Mouse (Mus musculus) forebrain, postnatal 0 days (tissue): ENCODE measurements at regions not wholly inside any gene's neighbourhood (a gene's known extent, or its start where the extent isn't known, plus 50 kb on each side); places are given as distances from the start of the nearest gene placed in this dataset.
A peak's percentile ranks its signal among the peaks of the same experiment; 100 is the strongest.

Experiments used
- ATAC-seq: fragments of 200-750 bp; cut with Nextera tagmentation; 2 replicates; pipeline ENCODE4 v1.8.0; 2017; ENCODE audit warnings: mild to moderate bottlenecking, moderate library complexity
- DNase-seq: peaks from one replicate; pipeline ENCODE4 v3.0.0-alpha.2; 2015
- H3K27ac ChIP-seq: fragments of 300-500 bp; sonication (generic); 2 replicates; pipeline ENCODE4 v1.5.1; 2014; ENCODE audit warnings: low read depth, mild to moderate bottlenecking, antibody characterized with exemption, low read length, moderate library complexity, mixed read lengths
- H3K27me3 ChIP-seq: fragments of 300-500 bp; sonication (generic); 2 replicates; pipeline ENCODE4 v1.6.1; 2014; ENCODE audit warnings: mild to moderate bottlenecking, low read length, mixed read lengths; ENCODE audit not compliant: insufficient read depth
- H3K36me3 ChIP-seq: fragments of 300-500 bp; sonication (generic); 2 replicates; pipeline ENCODE4 v1.6.1; 2014; ENCODE audit warnings: mild to moderate bottlenecking, moderate library complexity; ENCODE audit not compliant: insufficient read depth
- H3K4me1 ChIP-seq: fragments of 300-500 bp; sonication (generic); 2 replicates; pipeline ENCODE4 v1.6.1; 2014; ENCODE audit warnings: antibody characterized with exemption; ENCODE audit not compliant: insufficient read depth
- H3K4me2 ChIP-seq: fragments of 300-500 bp; sonication (generic); 2 replicates; pipeline ENCODE4 v1.6.1; 2014; ENCODE audit warnings: low read depth, mild to moderate bottlenecking, moderate library complexity
- H3K4me3 ChIP-seq: fragments of 300-500 bp; sonication (generic); 2 replicates; pipeline ENCODE4 v1.5.1; 2014; ENCODE audit warnings: low read depth, low read length, mixed read lengths
- H3K9ac ChIP-seq: fragments of 300-500 bp; sonication (generic); 2 replicates; pipeline ENCODE4 v1.6.1; 2014; ENCODE audit warnings: mild to moderate bottlenecking
- H3K9me3 ChIP-seq: fragments of 300-500 bp; sonication (generic); 2 replicates; pipeline ENCODE4 v1.6.1; 2016; ENCODE audit warnings: low read length
- CTCF ChIP-seq: sonication (generic); IDR thresholded peaks from 2 replicates; pipeline ENCODE4 v1.5.1; 2016; ENCODE audit warnings: antibody characterized with exemption, control low read depth, low read depth
- WGBS: fragments of 180-500 bp; shearing (Covaris S2); extraction: QIAGEN DNeasy Blood & Tissue Kit; methylation state at CpG from one replicate; pipeline ENCODE4 v1.1.7; 2014; 5-methylcytosine and 5-hydroxymethylcytosine counted together

- H3K4me1 ChIP-seq: no peaks in the 10 kb centered on the region
- no peaks in the 10 kb centered on the region for H3K36me3 ChIP-seq
- no peak overlapping the region for H3K27ac ChIP-seq
- H3K4me3 ChIP-seq: no peak overlapping the region
- H3K9ac ChIP-seq: no peak overlapping the region
- DNase-seq (no peak), ATAC-seq (no peak)
- H3K27me3 ChIP-seq: no peaks in the 10 kb centered on the region
- WGBS: 41% methylated on average over 4 of the region's 4 CpGs
- H3K9me3 ChIP-seq: no peaks in the 10 kb centered on the region
- TF ChIP-seq CTCF: no peak
- H3K4me2 ChIP-seq: no peak overlapping the region
Observed at GRCm38 (mm10) chr9:47313433-47313832, 216.5 kb upstream of the Cadm1 start.

DNA sequence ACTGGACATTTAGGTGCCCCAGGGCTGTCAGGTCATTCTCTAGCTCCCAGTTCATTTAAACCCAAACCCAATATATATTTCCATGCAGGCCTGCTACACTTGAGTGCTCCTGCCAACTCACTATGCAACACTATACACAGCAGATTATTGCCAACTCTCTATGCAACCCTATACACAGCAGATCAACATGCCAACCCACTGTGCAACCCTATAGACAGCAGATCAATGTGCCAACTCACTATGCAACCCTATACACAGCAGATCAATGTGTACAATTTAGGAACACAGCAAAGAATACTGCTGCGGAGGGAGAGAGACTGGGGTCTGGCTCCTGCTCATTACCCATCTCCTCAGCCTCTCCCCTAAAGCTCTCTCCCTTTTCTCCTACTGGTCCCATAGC is 215.7 kb upstream of the Cadm1 start:
- TF ChIP-seq CTCF: no peak

GRCm38 (mm10) chr9:47320345-47320744 is 209.6 kb upstream of the Cadm1 start:
- Histone ChIP-seq H3K4me1 (no peaks in the 10 kb centered on the region), H3K4me3 (no peak overlapping the region), H3K4me2 (no peak overlapping the region), H3K27me3 (no peaks in the 10 kb centered on the region), H3K27ac (no peak overlapping the region), H3K9me3 (no peaks in the 10 kb centered on the region), H3K36me3 (no peaks in the 10 kb centered on the region), H3K9ac (no peak overlapping the region)
- ATAC-seq (no peak), DNase-seq (no peak)
- whole genome bisulfite sequencing: 86% methylated on average over 1 of the region's 1 CpGs
- TF ChIP-seq CTCF: no peak

More for the DNA sequence above, 215.7 kb upstream of the Cadm1 start:
- no peak for ATAC-seq
- 91% methylated on average over 1 of the region's 1 CpGs for whole genome bisulfite sequencing
- no peak overlapping the region for H3K27ac ChIP-seq
- H3K4me3 ChIP-seq: no peak overlapping the region
- no peaks in the 10 kb centered on the region for H3K4me1 ChIP-seq
- no peak for DNase-seq
- H3K9ac ChIP-seq: no peak overlapping the region
- no peaks in the 10 kb centered on the region for H3K9me3 ChIP-seq
- H3K36me3 ChIP-seq: no peaks in the 10 kb centered on the region
- no peaks in the 10 kb centered on the region for H3K27me3 ChIP-seq
- H3K4me2 ChIP-seq: no peak overlapping the region

GRCm38 (mm10) chr9:47321106-47321789 is 208.7 kb upstream of the Cadm1 start:
- Histone ChIP-seq H3K4me3 (no peak overlapping the region), H3K9me3 (no peaks in the 10 kb centered on the region), H3K4me2 (no peak overlapping the region), H3K27me3 (no peaks in the 10 kb centered on the region), H3K4me1 (no peaks in the 10 kb centered on the region), H3K9ac (no peak overlapping the region), H3K36me3 (no peaks in the 10 kb centered on the region), H3K27ac (no peak overlapping the region)
- DNase-seq (no peak), ATAC-seq (no peak)
- WGBS: 72% methylated on average over 10 of the region's 10 CpGs
- no peak for TF ChIP-seq CTCF

DNA sequence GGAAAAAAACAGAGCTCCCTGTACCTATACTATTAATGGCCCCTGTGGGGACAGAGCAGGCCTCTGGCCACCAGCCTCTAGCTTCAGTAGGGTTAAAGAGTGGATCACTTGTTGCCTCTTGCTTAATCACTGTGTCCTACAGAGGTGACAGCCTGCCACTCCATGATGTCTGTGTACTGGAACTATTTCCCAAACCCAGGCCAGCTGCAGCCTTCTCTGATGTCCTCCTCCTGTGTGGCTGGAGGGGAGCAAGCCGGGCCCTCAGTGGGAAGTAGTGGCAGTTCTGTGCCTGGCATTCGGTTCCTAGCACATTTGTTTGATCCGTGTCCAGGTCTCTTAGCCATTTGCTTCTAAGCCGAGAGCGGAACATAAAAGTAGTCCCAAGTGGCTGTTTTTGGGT is 207.7 kb upstream of the Cadm1 start:
- Histone ChIP-seq H3K9ac (no peak overlapping the region), H3K27me3 (no peaks in the 10 kb centered on the region), H3K4me2 (no peak overlapping the region), H3K9me3 (no peaks in the 10 kb centered on the region), H3K4me1 (no peaks in the 10 kb centered on the region), H3K4me3 (no peak overlapping the region), H3K36me3 (no peaks in the 10 kb centered on the region), H3K27ac (no peak overlapping the region)
- no peak for TF ChIP-seq CTCF
- 69% methylated on average over 5 of the region's 5 CpGs for WGBS
- no peak for DNase-seq
- ATAC-seq: no peak

DNA sequence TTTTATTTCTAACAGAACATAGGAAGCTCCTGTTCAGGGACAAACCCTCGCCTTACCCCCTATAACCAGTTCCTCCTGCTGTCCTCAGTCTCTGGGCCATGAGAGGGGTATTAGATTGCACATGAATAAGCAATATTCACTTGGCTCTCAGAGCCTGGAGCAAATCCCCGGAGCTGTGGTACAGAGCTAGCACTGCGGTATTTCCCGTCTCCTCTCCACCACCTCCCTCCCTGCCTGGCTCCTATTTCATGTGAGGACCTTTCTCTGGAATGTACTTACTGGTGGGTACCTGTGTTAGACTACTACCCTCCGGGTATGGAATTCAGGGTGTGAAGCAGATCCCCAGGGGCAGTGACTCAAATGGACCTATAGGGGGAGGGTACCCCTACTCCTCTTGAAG is 206.9 kb upstream of the Cadm1 start:
- no peaks in the 10 kb centered on the region for H3K27me3 ChIP-seq
- WGBS: 75% methylated on average over 5 of the region's 5 CpGs
- no peaks in the 10 kb centered on the region for H3K9me3 ChIP-seq
- H3K27ac ChIP-seq: no peak overlapping the region
- no peaks in the 10 kb centered on the region for H3K36me3 ChIP-seq
- no peak for TF ChIP-seq CTCF
- H3K4me1 ChIP-seq: peaks cover 4% of the 10 kb centered on the region; the same call in 1 of the 2 replicates
- DNase-seq (no peak), ATAC-seq (no peak)
- no peak overlapping the region for H3K4me3 ChIP-seq
- no peak overlapping the region for H3K4me2 ChIP-seq
- no peak overlapping the region for H3K9ac ChIP-seq

- peak; percentile 98 for ATAC-seq
- Histone ChIP-seq H3K9ac (no peak overlapping the region), H3K27me3 (no peaks in the 10 kb centered on the region), H3K36me3 (no peaks in the 10 kb centered on the region), H3K4me1 (peaks cover 4% of the 10 kb centered on the region; the same call in 1 of the 2 replicates), H3K4me2 (no peak overlapping the region), H3K9me3 (no peaks in the 10 kb centered on the region), H3K27ac (no peak overlapping the region), H3K4me3 (no peak overlapping the region)
- WGBS: 100% methylated on average over 2 of the region's 2 CpGs
- peak; percentile 76 for DNase-seq
- no peak for TF ChIP-seq CTCF
Observed at GRCm38 (mm10) chr9:47327575-47327974, 202.4 kb upstream of the Cadm1 start.
